Mouse (Mus musculus) heart, adult 8-10 months (tissue): ENCODE results near the gene Ccl24. TPM values are rescaled to one million over a fixed set of nuclear protein-coding genes. Genes with fewer than 3 reads are reported as not detected.
A peak's percentile ranks its signal among the peaks of the same experiment; 100 is the strongest.

ENCODE experiments used
- DNase-seq: peaks from one replicate; pipeline ENCODE4 v3.0.0; 2022; ENCODE audit warnings: low spot score
- total RNA-seq, 4 experiments: library from RNA; stranded (reverse); gene quantifications; 2 replicates each; pipeline ENCODE4 v1.2.4; 2022

The Ccl24 gene
- total RNA-seq, 4 experiments from 2014 or later = 1.1 to 2.6 (median 1.9) TPM

DNA sequence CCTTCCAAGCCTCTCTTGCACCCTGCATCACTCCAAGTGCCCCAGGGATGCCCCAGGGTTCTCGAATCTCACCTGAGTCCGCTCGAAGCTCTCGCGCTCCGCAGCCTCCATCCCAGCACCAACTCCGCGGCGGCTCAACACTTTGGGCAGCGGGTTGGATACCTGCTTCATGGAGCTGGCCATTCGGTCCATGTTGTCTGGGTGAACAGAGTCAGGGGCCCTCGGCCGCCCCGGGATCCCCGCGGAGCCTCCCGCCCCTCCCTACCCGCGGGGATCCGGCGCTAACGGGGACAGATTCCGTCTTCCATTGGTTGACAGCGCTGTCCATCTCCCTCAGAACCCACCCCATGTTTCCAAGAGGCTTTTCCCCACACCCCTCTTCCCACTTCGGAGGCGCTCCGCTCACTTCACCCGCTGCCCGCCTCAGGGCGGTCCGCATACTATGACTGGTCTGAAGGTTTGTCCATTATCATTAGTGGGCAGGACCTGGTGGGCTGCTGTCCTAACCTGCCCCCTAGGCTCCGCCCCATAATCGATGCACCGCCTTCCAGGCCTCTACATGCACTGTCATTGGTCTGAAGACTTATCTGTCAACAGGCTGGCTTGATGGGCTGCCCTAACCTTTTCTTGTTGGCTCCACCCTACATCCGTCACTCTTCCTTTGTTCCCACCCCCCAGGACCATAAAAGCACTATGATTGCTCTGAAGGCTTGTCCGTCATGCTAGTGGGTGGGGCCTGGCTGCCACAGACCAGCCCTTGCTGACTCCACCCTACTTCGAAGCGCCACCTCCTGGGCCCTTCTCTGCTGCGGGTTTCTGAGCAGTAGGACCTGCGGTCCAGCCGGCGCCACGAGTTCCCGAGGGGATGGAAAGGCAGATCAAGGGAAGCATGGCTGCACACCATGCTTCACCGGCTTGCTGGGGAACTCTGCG is 27.7 kb downstream of the Ccl24 start, which contains the start of gene Hip1:
Gene Hip1, minus strand, starts transcription at position 256 of the 933 bp plus-strand sequence.
- peak; percentile 100 for DNase-seq

DNA sequence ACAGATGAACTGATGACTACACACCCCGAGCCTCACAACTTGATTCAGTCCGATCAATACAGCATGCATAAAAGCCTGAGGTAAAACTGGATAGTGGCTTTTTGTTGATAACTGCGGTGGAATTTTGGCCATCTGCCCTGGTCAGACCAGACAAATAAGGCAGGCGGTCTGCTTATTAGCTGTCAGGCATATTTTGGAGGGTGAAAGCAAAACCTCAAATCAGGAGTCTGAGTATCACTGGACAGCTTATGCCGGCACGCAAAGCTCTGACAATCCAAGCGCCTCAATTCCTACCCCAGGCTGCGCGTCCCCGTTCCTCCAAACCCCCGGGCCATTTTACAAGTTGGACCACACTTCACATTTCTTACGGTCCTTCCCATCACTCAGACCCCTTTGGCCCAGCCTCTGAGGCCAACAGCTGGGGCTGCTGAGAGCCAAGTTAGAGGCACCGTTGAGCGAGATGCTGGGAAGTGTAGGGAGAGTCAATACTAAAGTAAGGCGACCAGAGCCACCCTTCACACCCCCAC is 28.8 kb downstream of the Ccl24 start:
- DNase-seq = peak; percentile 44

DNA sequence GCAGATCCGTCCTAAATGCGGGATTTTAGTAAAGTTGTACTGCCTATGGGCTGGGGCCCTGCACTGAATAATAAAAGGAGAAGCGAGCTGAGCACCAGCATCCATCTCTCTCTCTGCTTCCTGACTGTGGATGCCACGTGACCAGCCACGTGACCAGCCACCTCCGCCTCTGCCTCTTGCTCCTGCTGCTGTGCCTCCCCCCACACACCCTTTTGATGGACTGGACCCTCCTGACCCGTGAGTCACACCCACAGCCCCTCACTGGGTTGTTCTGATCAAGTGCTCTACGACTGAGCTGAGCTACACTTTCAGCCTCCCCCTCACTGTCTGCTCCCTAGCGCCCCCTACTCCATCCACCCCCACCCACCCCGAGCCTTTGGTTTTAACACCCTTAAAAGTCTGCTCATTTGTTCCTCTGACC is 35.0 kb downstream of the Ccl24 start:
- no peak for DNase-seq

DNA sequence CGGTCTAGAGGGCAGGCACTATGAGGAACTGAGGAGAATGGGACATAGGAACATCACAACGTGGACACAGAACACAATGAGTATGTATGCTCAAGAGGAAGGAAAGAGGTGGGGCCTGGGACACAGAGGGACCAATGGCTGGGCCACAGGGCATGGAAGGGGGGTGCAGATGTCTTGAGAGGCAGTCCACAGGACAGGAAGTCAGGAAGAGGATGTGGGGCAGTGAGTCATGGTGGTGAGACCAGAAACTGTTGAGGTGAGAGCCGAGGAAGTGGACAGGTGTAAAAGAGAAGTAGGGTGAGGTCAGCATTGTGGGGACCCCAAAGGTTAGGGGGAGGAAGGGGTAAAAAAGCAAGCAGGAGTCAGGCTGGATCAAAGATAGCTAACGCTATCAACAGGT is 35.5 kb downstream of the Ccl24 start:
- peak; percentile 55 for DNase-seq

DNA sequence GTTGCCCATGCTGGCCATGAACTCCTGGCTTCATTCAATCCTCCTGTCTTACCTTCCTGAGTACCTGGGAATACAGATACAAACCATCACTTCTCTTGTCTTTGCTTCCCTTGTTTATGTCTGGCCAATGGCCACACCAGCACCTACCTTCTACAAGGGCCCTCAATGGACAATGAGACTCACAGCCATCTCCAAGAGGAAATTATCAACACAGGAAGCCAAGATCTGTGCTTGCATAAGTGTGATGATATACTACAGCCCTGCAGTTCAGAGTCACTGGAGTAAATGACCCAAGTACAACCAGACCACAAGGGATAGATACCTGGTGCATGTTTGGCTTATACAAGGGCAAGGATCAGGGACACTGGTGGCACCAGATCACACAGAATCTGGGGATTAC is 37.0 kb downstream of the Ccl24 start:
- DNase-seq = no peak

DNA sequence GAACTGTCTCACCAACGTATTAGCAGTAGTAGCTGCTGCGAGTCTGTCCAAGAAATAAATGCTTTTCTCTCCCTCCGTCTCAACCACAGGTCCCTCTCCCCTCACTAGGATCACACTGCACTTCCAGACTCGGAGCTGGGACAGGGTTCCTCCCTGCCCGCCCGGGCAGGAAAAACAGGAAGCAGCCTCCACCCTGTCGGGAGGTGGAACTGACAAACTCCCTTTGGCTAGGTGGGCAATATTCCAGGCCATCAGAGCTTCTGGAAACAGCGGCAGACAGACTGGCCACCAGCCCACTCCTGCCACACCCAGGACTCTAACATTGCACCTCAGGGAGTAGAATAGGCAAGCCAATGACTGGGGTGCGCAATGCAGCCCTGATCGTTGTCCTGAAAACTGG is 39.4 kb downstream of the Ccl24 start:
- peak; percentile 89 for DNase-seq

DNA sequence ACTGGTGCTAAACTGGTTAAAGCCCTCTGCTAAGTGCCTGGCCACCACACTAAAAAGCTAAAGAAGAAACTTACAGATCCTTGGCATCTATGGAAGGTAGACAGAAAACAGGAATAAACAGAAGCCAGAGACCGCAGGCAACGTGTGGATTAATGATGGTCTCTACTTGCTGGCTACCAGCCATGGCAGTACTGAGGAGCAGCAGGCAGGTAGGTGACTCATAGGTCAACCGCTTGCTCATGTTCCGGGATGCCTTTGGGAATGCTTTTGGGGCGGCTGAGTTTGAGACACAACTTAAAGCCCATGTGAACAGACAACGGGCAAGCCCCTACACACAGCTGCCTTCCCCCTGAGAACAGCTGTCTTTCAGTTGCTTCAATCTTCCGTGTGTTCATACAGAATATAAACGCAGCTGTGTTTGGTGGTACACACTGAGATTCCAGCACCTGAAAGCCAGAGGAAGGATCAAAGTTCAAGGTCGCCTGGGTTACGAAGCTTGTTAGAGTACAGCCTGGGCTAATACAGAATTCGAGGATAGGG is 41.5 kb downstream of the Ccl24 start:
- DNase-seq = no peak

DNA sequence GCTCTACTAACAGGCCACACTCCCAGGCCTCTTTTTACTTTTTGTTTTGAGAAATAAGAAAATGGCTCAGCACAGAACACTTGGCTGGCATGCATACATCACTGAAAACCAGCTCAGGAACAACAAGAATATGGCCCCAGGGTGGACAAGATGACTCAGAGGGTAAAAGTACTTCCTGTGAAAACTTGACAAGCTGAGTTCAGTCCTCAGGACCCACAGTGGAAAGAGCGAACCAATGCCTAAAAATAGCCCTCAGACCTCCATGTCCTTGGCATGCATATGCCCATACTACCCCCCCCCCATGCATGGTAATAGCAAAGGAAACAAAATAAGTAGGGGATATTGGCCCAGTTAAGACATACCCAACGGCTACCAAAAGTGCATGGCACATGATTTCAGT is 42.9 kb downstream of the Ccl24 start:
- DNase-seq = no peak

DNA sequence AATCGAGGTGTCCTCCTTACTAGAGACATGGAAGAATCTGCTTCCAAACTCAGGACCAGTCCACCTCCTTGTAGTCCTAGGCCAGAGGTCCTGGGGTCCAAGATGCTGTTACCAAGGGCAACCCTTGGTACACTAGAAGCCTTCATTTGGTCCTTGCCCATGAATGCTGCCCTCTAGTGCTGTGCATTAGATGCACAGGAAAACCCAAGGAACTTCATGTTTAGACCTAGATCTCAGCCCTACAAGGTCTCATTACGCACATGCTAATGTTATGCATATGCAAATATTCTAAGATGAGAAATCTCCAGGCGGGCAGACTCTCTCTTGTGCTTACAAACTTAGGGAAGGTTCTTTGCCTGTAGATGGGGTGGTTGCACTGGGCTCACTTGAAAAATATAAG is 43.5 kb downstream of the Ccl24 start:
- no peak for DNase-seq

DNA sequence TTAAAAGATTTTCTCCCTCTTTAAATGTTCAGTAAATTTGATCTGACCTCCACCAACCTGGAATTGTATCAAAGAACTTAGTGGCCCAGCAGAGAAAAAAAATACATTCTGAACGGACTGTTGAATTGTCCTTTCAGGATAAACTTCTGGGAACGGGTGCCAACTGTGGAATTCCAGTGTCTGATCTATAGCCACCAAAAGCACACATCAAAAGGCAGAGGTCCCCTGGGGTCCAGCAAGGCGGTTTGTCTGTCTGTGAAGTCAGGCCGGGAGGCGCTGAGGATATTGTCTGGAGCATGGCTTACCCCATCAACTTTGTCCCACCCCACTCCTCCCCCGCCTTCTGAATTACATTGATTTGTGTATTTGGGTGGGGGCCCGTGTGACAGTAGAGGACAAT is 44.9 kb downstream of the Ccl24 start:
- no peak for DNase-seq

DNA sequence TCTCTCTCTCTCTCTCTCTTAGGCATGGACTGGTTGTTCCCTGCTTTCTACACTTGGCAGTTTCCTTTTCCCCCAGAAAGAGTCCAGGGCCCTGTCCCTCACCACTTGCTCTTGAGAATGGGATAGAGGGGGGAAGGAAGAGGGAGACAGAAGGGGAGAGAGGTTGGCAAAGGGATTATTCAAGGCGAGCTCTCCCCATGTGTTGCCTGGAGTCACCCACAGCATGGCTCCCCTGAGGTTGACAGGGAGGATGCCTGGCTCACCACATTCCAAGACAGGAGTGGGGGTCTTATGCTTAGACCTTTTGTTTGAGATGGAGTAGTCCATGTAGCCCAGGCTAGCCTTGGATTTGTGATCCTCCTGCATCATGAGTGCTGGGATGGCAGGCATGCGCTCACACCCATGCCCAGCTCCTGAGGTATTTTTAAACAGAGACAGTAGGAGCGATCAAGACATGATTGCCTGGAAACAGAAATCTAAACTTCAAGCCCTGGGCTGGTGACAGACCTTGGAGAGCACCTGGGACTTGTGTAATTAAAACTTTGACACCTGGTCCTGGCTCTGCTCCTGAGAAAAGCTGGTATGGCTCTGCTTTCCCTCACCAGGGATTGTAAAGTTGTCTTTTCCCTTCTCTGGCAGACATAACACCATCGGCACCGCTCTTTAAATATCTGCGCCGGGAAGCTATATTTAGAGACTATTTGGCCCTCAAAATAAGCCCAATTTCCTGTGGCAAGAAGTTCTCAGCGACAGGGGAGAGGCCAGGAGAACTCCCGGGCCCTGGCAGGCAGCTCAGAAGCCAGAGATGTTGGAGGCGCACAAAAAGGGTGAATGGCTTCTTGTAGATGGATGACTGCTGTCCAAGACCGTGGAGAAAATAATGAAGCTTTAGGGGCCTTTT is 47.9 kb downstream of the Ccl24 start:
- peak; percentile 62 for DNase-seq

DNA sequence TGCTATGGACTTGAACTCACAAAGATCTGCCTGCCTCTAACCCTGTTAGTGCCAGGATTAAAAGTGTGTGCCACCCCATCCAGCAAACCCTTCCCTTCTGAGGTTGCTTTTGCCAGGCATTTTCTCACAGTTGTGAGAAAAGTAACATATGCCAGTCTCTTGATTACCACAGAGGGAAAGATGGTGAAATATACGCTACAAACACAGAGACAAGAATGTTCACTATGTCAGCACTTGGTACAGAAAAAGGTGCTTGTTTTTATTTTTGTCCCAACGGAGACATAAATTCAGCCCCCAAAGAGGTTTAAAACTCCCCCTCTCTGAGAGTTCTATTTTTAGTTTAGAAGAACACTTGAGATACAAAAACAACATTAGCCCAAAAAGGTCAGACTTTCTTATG is 48.8 kb downstream of the Ccl24 start:
- DNase-seq = no peak

DNA sequence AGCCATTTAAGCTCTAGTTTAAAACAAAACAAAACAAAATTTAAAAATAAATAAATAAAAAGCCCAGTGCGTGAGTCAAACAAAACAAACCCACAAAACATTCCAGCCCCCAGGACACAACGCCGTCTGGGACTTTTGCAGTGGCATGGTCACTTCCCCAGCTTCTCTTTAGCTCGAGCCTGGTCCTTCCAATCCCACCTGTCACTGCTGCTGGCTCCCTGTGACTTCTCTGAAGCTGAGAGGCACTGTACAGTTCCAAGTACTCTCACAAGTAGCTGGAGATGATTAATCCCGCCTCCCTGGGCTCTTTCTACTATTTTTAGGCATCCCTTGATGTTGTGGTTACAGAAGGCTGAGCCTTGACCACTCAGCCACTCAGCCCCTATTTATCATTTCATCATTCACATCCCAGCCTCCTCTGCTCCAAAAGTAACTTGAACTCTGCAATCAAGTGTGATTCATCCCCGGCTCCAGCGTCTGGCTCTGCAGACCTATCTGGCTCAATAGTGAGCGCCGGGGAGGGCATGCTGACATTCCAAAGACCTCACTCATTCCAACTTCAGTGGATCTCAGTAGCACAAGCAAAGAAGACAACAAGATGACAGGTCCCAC is 50.6 kb downstream of the Ccl24 start:
- no peak for DNase-seq

Other genes starting within 250 kb of the Ccl24 start
- under 1 TPM in 3 of 4 experiments, not detected in 1; 0.24 to 0.94 (median 0.90) TPM for gene Fkbp6, start 223.0 kb downstream of the Ccl24 start, total RNA-seq
- under 1 TPM in 1 of 4 experiments, not detected in 3; 0.28 TPM for gene Trim50, start 219.8 kb downstream of the Ccl24 start, total RNA-seq
- gene Nsun5, start 203.1 kb downstream of the Ccl24 start, total RNA-seq = 10 to 100 TPM; 11.4 to 15.1 (median 13.3) TPM
- gene Pom121, start 178.5 kb downstream of the Ccl24 start, total RNA-seq = 10 to 100 TPM in 3 of 4 experiments, 1 to 10 TPM in 1; 9.4 to 11.7 (median 10.8) TPM
- 10 to 100 TPM; 24.6 to 30.4 (median 27.9) TPM for gene Hip1, start 27.9 kb downstream of the Ccl24 start, total RNA-seq
- gene Ccl26, start 9.5 kb downstream of the Ccl24 start, total RNA-seq = not detected
- gene Rhbdd2, start 59.6 kb upstream of the Ccl24 start, total RNA-seq = 10 to 100 TPM; 20.8 to 23.0 (median 22.1) TPM
- 10 to 100 TPM; 71.5 to 84.8 (median 75.1) TPM for gene Por, start 97.0 kb upstream of the Ccl24 start, total RNA-seq
- gene Tmem120a, start 171.4 kb upstream of the Ccl24 start, total RNA-seq = 10 to 100 TPM; 14.9 to 19.0 (median 16.7) TPM
- gene Styxl1, start 205.3 kb upstream of the Ccl24 start, total RNA-seq = not detected
- gene Mdh2, start 205.4 kb upstream of the Ccl24 start, total RNA-seq = 1,000 to 10,000 TPM; 1,906 to 1,974 (median 1,950) TPM
- gene Srrm3, start 233.8 kb upstream of the Ccl24 start, total RNA-seq = not detected